In the genomic region with DNA sequence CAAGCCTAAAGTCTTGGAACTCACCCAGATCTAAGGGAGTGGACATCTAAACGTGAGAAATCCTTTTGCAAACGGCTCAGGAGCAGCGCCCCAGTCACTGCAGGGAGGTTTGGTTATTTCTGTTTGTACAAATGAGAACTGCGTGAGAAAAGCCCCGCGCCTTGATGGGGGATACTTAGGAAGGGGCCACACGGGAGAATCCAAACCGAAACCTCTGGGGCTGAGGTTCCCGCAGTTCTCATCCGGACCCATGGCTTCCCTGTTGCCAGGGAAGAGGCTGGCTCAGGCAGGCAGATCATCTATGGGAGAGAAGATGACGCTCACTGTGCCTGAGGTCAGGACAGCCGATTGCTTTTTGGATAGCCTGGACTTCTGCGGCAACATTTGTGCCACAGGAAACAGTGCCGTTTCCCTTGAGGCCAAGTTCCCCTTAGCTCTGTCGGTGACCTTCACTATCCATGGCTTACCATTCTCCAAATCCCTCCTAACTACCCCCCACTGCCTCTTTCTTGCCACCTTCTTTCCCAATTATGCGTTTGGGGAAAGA, we compare ENCODE assay signal across 10 mouse cellular contexts.
A peak's percentile ranks its signal among the peaks of the same experiment; 100 is the strongest.
DNase-seq lines count a peak whose midpoint lies in the region; ATAC-seq and TF ChIP-seq lines count a peak whose summit lies in the region.
"Had no signal": no experiment of that assay in that cellular context is flagged by ENCODE, and none has a peak within 500 bp of the region (broad histone marks: within the 10 kb centered on the region; RNA-seq: fewer than 3 reads in every experiment).

No protein-coding gene starts in this region.

- no peak overlapping the region for H3K9ac ChIP-seq in hindbrain, embryonic 15.5 days
- H3K9ac ChIP-seq in CH12.LX (ENCODE audit: insufficient read depth, low read depth), result no peak overlapping the region; the same call in 1 of the 2 replicates
- H3K9ac ChIP-seq in liver, embryonic 12.5 days, result no peak overlapping the region

- no peak overlapping the region for H3K4me3 ChIP-seq in hindbrain, embryonic 15.5 days
- no peak overlapping the region for H3K4me3 ChIP-seq in hindbrain, embryonic 10.5 days
- peak overlapping the region in 2 of 3 experiments; percentile 36 to 38 for H3K4me3 ChIP-seq in CH12.LX (replicated peaks in 1 of 3; ENCODE audit: low read depth in 2 of 3, low read length in 2 of 3, poor library complexity in 1 of 3)
- peak overlapping the region; percentile 50 for H3K4me3 ChIP-seq in bone marrow macrophage, adult 2 months (ENCODE audit: insufficient read depth, low read length)
- peak overlapping the region; percentile 21 for H3K4me3 ChIP-seq in liver, embryonic 12.5 days

- dilution Hi-C loops in CH12.LX (cut with MboI; ENCODE audit: extremely low pct_ligation_motif_present, extremely low pct_unique_long_range_greater_than_20kb, low sequenced_read_pairs), result no loop called here

- no peak for DNase-seq in hindbrain, embryonic 10.5 days (ENCODE audit: low spot score)
- DNase-seq in CH12.LX (ENCODE audit: extremely low read depth), result no peak
- no peak for DNase-seq in urinary bladder, postnatal 25 days (ENCODE audit: low spot score)
- DNase-seq in ovary, postnatal 14 days (ENCODE audit: low spot score), result no peak
- no peak for DNase-seq in frontal cortex, postnatal 14 days (ENCODE audit: low spot score in 2 of 2)
- DNase-seq: kidney, postnatal 10 days; thymus, postnatal 14 days had no signal

- in situ Hi-C loops in CH12.LX (cut with MboI; ENCODE audit: low pct_ligation_motif_present, low pct_unique_long_range_greater_than_20kb, low sequenced_read_pairs), result loop anchor here (25.0 kb wide), 1 partner anchor 1025 kb away; no protein-coding TSS in a partner anchor

- 55% methylated on average over 16 of the region's 16 CpGs for WGBS in hindbrain, embryonic 15.5 days
- 62% methylated on average over 16 of the region's 16 CpGs for WGBS in hindbrain, embryonic 10.5 days
- 13% methylated on average over 16 of the region's 16 CpGs for WGBS in liver, embryonic 12.5 days (ENCODE audit: insufficient replicate concordance)

- no peak for TF ChIP-seq CTCF in CH12.LX (conservative IDR thresholded peaks at IDR 0.05 in 1 of 2, IDR thresholded peaks at IDR 0.05 in 1 of 2; ENCODE audit: low read depth in 2 of 2, low read length in 2 of 2)
- no peak for TF ChIP-seq CTCF in bone marrow macrophage, adult 2 months (IDR thresholded peaks at IDR 0.05; ENCODE audit: low read depth, low read length)

- TF ChIP-seq EP300 in CH12.LX (IDR thresholded peaks at IDR 0.05; ENCODE audit: low read length), result no peak

- H3K36me3 ChIP-seq in hindbrain, embryonic 15.5 days, result no peaks in the 10 kb centered on the region
- no peaks in the 10 kb centered on the region for H3K36me3 ChIP-seq in hindbrain, embryonic 10.5 days
- H3K36me3 ChIP-seq in CH12.LX (replicated peaks in 1 of 2; ENCODE audit: control insufficient read depth in 1 of 2, insufficient read depth in 1 of 2, low read length in 1 of 2), result no peaks in the 10 kb centered on the region
- H3K36me3 ChIP-seq in liver, embryonic 12.5 days, result no peaks in the 10 kb centered on the region

- H3K27ac ChIP-seq in hindbrain, embryonic 15.5 days (replicated peaks), result no peak overlapping the region
- no peak overlapping the region for H3K27ac ChIP-seq in hindbrain, embryonic 10.5 days
- no peak overlapping the region for H3K27ac ChIP-seq in CH12.LX (ENCODE audit: insufficient read depth, low read depth)
- H3K27ac ChIP-seq in bone marrow macrophage, adult 2 months (ENCODE audit: insufficient read depth, low read depth, low read length), result no peak overlapping the region
- no peak overlapping the region for H3K27ac ChIP-seq in liver, embryonic 12.5 days

- H3K27me3 ChIP-seq in hindbrain, embryonic 15.5 days, result no peaks in the 10 kb centered on the region
- H3K27me3 ChIP-seq in hindbrain, embryonic 10.5 days (ENCODE audit: insufficient read depth, poor library complexity, severe bottlenecking), result no peaks in the 10 kb centered on the region; the same call in 1 of the 2 replicates
- H3K27me3 ChIP-seq in CH12.LX (replicated peaks), result no peaks in the 10 kb centered on the region
- peaks cover 14% of the 10 kb centered on the region for H3K27me3 ChIP-seq in liver, embryonic 12.5 days (replicated peaks)

- ATAC-seq in hindbrain, embryonic 15.5 days (ENCODE audit: low FRiP score, low read depth), result no peak
- no peak for ATAC-seq in liver, embryonic 12.5 days

- H3K9me3 ChIP-seq in hindbrain, embryonic 15.5 days, result no peaks in the 10 kb centered on the region
- H3K9me3 ChIP-seq in hindbrain, embryonic 10.5 days, result no peaks in the 10 kb centered on the region
- no peaks in the 10 kb centered on the region for H3K9me3 ChIP-seq in CH12.LX (replicated peaks; ENCODE audit: low read length)
- no peaks in the 10 kb centered on the region for H3K9me3 ChIP-seq in liver, embryonic 12.5 days (replicated peaks)

- TF ChIP-seq RAD21 in CH12.LX (IDR thresholded peaks at IDR 0.05; ENCODE audit: low read depth, low read length), result no peak

- peak overlapping the region; percentile 50; the same call in 1 of the 2 replicates for H3K4me2 ChIP-seq in hindbrain, embryonic 15.5 days
- peak overlapping the region; percentile 53 for H3K4me2 ChIP-seq in CH12.LX (ENCODE audit: insufficient read depth, low read depth, poor library complexity, severe bottlenecking)
- peak overlapping the region; percentile 54 for H3K4me2 ChIP-seq in liver, embryonic 12.5 days

- no peaks in the 10 kb centered on the region for H3K4me1 ChIP-seq in hindbrain, embryonic 15.5 days (replicated peaks)
- H3K4me1 ChIP-seq in hindbrain, embryonic 10.5 days (replicated peaks), result no peaks in the 10 kb centered on the region
- peaks cover 3 to 4% of the 10 kb centered on the region in 2 experiments; a peak in 2 of 4 replicates for H3K4me1 ChIP-seq in CH12.LX (ENCODE audit: control insufficient read depth in 1 of 2, insufficient read depth in 2 of 2)
- H3K4me1 ChIP-seq in bone marrow macrophage, adult 2 months (ENCODE audit: control insufficient read depth, insufficient read depth, low read length), result peaks cover 8% of the 10 kb centered on the region
- peaks cover 11% of the 10 kb centered on the region; the same call in 1 of the 2 replicates for H3K4me1 ChIP-seq in liver, embryonic 12.5 days

- H3K79me2 ChIP-seq in CH12.LX (replicated peaks; ENCODE audit: control insufficient read depth, extremely low read depth, insufficient read depth, poor library complexity, severe bottlenecking), result no peaks in the 10 kb centered on the region

- TF ChIP-seq POLR2A in CH12.LX (IDR thresholded peaks at IDR 0.05; ENCODE audit: low read depth, low read length), result no peak
- no peak for TF ChIP-seq POLR2A in bone marrow macrophage, adult 2 months (IDR thresholded peaks at IDR 0.05; ENCODE audit: borderline replicate concordance, low read depth, low read length)

TF ChIP-seq in CH12.LX, 34 proteins besides CTCF, POLR2A, EP300 and RAD21:
- no peak for TF ChIP-seq KAT2A (IDR thresholded peaks at IDR 0.05; ENCODE audit: insufficient replicate concordance, low read length)
- no peak for TF ChIP-seq RCOR1 (conservative IDR thresholded peaks at IDR 0.05; ENCODE audit: low read depth, low read length)
- no peak for TF ChIP-seq BHLHE40 (IDR thresholded peaks at IDR 0.05; ENCODE audit: low read depth, low read length)
- no peak for TF ChIP-seq MAZ (IDR thresholded peaks at IDR 0.05; ENCODE audit: low read depth, low read length)
- no peak for TF ChIP-seq ZMIZ1 (IDR thresholded peaks at IDR 0.05; ENCODE audit: low read depth, low read length)
- no peak for TF ChIP-seq UBTF (IDR thresholded peaks at IDR 0.05; ENCODE audit: low read depth, low read length)
- TF ChIP-seq POLR2AphosphoS2 (IDR thresholded peaks at IDR 0.05; ENCODE audit: low read depth, low read length), result no peak
- no peak for TF ChIP-seq SMC3 (IDR thresholded peaks at IDR 0.05; ENCODE audit: low read depth, low read length)
- no peak for TF ChIP-seq TCF12 (IDR thresholded peaks at IDR 0.05; ENCODE audit: low read depth, low read length)
- TF ChIP-seq ETS1 (conservative IDR thresholded peaks at IDR 0.05; ENCODE audit: low read depth, low read length), result no peak
- TF ChIP-seq ZNF384 (IDR thresholded peaks at IDR 0.05; ENCODE audit: low read depth, low read length), result no peak
- TF ChIP-seq ZKSCAN1 (IDR thresholded peaks at IDR 0.05; ENCODE audit: borderline replicate concordance, low read depth, low read length), result no peak
- TF ChIP-seq USF1 (IDR thresholded peaks at IDR 0.05; ENCODE audit: low read depth, low read length), result no peak
- TF ChIP-seq NELFE (IDR thresholded peaks at IDR 0.05; ENCODE audit: low read depth, low read length), result no peak
- no peak for TF ChIP-seq MXI1 (IDR thresholded peaks at IDR 0.05; ENCODE audit: low read depth, low read length)
- TF ChIP-seq NRF1 (IDR thresholded peaks at IDR 0.05; ENCODE audit: low read depth, low read length), result no peak

Comparison
In these comparisons a context has a peak if more than half of its experiments do, and no peak if none do; other contexts are left out.
1. H3K4me3 ChIP-seq: peak in CH12.LX (2 of 3), bone marrow macrophage, adult 2 months (single experiment) and liver, embryonic 12.5 days (single experiment); none in hindbrain, embryonic 15.5 days (single experiment) and hindbrain, embryonic 10.5 days (single experiment).
2. Peak in every context shown above with its lines, with median percentiles within 50 percentile points of each other: H3K4me2 ChIP-seq.